Mouse (Mus musculus) brain, embryonic 14.5 days (tissue): Measurements from ENCODE around the gene Rnf220. TPM values are rescaled to one million over a fixed set of nuclear protein-coding genes. Genes with fewer than 3 reads are reported as not detected.

Source experiments
- DNase-seq: peaks from one replicate; pipeline ENCODE4 v3.0.0-alpha.2; 2011; ENCODE audit warnings: low read depth
- CTCF ChIP-seq: fragments of 200-500 bp; IDR thresholded peaks from 2 replicates; pipeline ENCODE4 v1.5.1; 2012; ENCODE audit warnings: inconsistent platforms, mild to moderate bottlenecking, moderate library complexity, borderline replicate concordance; ENCODE audit not compliant: insufficient read depth, insufficient read length; ENCODE audit errors: extremely low read depth
- POLR2A ChIP-seq: fragments of 200-500 bp; IDR thresholded peaks from 2 replicates; pipeline ENCODE4 v1.6.1; 2012; ENCODE audit warnings: mild to moderate bottlenecking, inconsistent platforms, borderline replicate concordance; ENCODE audit not compliant: poor library complexity, insufficient read depth, insufficient read length, severe bottlenecking; ENCODE audit errors: extremely low read depth
- polyA plus RNA-seq: library from polyadenylated mRNA; depleted of rRNA; stranded (reverse); fragments of >200 nt; gene quantifications from 2 replicates; pipeline ENCODE4 v1.2.3, GENCODE M21; 2012

Gene Rnf220
- polyA plus RNA-seq, 1 experiment: 183 TPM

DNA sequence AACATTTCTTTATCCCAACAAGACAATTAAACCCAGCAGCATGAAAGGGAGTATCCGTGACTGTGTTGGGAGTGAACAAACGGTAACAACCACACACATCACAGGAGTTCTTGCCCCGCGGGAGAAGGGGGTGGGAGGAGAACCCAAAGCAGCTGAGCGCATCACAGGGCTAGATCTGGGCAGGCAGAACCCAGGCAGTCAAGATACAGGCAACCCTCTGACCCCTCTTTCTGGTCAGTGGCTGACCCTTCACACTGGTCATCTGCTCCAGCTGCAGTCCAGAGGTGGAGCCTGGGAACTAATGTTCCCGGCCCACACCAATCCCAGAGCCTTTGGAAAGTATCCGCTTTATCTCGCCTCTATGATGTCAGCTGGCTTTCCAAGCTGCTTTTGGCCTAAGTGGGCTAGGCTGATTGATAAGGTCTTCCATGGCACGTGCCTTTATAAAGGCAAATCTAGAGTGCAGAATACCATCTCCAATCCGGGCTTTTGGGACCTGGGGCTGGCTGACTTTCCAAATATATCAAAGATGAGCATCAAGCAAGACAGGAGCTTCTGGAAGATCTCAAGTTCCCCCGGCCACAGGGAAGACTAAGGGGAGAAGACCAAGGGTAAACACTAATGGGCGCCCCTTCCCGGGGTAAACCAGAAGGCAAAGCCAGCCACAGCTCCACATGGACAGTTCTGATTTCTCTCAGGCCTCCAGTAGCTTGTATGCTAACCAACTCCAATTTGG is 11.6 kb downstream of the Rnf220 start:
- TF ChIP-seq POLR2A (no peak), CTCF (no peak)
- DNase-seq: no peak

DNA sequence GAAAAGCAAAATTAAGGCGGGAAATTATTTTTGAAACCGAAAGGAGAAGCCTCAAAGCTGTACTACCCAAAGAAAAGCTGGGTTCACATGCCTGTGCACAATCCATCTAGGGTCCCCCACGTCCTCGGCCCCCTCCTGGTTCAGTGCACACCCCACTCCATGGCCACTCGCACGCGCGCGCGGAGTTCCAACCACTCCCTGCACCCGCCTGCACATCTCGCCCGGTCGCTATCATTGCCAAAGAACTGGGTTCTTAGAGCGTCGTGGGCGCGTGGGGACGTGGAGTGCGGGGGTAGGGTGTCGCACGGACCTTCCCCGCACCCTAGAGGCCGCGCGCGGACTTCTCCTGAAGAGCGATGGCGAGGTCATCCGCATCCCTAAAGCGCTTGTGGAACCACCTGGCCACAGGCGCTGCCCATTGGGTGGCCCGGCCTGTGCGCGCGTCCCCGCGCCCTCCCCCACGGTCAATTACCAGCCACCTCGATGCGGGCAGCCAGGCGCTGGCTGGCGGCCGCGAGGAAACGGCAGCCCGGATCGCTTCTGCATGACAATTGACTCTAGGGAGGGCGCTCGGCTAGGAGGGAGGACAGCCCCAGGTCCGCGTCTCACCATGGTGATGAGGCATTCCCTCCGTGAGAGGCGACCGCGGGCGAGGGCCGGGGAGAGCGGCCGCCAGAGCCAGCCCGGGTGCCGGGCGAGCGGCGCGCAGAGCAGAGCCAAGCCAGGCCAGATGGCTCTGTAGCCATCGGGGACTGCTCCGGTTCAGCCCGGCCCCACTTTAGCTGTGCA is 12.4 kb downstream of the Rnf220 start:
- peak; percentile 89 for DNase-seq
- TF ChIP-seq POLR2A (no peak), CTCF (no peak)

DNA sequence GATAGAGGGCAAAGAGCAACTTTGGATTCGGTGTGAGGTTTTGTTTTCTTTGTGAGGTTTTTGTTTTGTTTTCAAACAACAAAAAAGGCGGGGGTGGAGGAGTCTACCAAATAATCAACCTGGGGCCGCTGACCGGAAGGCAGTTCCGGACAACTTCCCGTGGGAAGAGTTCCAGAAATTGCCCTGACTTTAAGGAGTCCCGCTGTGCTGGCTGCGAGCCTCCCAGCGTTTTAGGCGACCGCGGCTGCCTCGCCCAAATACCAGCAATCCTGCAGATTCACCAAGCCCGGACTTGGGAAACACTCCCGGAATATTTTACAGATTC is 13.0 kb downstream of the Rnf220 start:
- DNase-seq: peak; percentile 55

DNA sequence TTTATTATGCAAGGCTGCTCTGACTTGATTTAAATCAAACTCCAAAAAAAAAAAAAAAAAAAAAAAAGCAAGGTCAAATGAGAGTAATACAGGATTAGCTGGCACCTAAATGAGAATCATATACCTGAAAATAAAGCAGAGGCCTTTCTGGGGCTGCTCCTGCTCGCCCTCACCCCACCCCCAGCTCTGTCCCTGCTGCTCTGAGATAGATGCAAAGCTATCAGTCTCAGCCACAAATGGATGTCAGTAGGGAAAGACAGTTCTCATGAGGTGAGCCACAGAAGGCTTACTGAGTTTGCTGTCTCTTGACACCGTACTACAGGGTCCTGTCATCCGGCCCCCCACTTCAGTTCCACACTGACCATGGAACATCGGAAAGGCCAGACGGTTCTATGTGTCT is 14.7 kb downstream of the Rnf220 start:
- TF ChIP-seq POLR2A (no peak), CTCF (no peak)
- no peak for DNase-seq

More for the DNA sequence above, 13.0 kb downstream of the Rnf220 start:
- no peak for TF ChIP-seq POLR2A
- no peak for TF ChIP-seq CTCF

DNA sequence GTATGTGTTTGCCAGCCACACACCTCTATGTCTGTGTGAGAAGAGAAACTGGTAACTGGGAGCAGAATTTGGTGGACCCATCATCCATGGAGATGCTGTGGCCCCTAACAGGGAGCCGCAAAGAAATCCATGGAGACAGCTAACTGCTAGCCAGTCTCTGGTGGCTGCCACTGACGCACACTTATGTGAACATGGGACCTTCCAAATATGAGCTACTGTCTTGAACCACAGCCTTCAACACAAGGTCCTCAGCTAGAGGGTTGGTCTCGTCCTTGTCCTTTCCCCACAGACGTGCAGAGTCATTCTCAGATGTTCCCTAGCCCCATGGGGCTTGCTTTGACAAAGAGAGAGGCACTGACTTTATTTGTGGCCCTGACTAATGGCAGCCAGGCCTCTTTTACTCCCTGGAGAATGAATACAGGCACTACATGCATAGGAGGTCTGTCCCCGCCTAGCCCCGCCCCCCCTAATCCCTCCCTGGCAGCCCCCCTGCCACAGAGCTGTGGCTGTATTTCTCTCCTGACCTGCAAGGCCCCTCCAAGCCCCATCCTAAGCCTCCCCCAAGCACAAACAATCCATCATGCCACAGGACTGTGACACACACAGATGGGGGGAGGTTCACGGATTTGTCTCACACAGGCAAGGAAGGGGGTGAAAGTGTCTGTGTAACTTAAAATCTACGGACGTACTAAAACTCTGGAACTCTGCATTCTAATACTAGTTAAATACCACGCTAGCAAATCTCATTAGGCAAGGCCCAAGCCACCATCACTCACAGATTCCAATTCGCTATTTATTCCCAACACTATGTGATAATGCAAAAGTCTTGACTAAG is 16.0 kb downstream of the Rnf220 start:
- no peak for TF ChIP-seq CTCF
- no peak for TF ChIP-seq POLR2A
- DNase-seq: no peak

DNA sequence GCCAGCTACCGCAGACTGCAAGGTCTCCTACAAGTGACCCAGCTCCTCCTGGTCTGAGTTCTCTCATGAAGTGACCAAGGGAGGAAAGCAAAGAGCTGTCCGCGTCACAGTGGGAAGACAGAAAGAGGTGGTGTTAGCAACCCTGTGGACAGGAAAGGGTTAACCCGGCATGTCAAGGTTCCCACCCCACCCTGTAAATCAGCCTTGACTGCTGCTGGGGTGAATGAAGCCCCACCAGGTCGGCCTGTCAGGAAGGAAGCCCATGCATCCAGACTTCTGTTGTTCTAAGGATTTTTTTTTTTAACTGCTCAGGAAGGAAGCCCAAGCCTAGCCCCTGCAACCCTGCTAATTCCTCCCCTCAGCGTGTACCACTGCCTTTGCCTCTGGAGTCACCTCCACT is 16.9 kb downstream of the Rnf220 start:
- TF ChIP-seq POLR2A (no peak), CTCF (no peak)
- no peak for DNase-seq

DNA sequence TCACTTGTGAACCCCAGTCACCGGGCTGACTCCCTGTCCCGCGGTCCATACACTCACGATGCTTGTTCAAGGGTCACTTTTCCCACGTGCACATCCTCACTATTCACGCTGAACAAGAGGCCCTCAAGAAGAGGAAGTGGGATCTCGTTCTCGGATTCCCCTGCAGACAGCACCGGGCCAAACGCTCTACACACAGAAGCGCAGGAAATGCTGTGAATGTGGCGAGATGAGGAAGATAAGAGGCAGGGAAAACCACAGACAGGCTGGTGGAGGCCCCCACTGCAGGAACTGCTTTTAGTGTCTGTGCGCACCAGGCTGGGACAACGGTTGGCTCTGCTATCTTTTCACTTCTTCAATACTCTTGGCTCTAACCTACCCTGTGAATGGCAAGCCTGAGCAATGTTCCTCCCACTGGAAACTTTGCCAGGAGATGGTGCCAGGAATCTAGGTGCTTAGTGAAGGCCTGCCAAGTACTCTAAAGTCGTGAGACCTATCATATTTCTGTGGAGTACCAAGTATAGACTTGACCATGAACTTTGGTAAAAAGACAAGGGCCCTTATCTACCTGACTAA is 18.7 kb downstream of the Rnf220 start:
- DNase-seq: peak; percentile 73

DNA sequence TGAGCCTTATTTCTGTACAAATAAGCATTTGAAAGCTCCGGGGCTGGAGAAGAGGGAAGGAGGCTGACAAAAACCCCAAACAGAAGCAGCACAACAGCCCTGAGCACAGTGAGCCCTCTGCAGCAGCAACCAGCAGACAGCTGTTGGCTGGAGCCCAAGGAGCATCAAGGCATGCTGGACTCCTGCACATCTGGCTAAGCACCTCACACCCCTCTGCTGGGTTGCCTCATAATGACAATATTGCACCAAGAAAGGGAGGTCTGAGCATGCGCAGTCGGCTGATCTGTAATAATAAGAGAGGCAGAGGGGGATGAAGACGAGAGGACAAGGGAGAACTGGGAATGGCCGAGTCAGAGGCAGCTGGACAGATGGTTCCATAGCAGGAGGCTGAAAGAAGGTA is 19.5 kb downstream of the Rnf220 start:
- DNase-seq: no peak
- TF ChIP-seq POLR2A: no peak
- no peak for TF ChIP-seq CTCF

More for the DNA sequence above, 18.7 kb downstream of the Rnf220 start:
- TF ChIP-seq CTCF (no peak), POLR2A (no peak)

DNA sequence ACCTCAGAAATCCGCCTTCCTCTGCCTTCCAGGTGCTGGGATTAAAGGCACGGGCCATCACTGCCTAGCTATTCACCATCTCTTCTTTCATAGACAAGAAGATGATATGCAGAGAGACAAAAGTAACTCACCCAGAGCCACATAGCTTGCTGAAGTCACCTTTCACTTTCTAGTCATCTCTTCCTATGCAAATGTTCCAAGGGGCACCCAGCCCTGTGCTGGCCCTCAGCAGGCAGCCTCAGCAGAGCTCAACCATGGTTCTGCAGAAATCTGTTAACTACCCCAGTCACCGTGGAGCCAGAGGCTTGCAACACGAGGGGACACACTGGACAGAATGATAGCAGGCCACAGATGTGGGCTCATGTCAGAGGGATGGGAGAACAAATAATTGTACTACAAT is 20.1 kb downstream of the Rnf220 start:
- TF ChIP-seq POLR2A: no peak
- TF ChIP-seq CTCF: no peak
- DNase-seq: no peak

DNA sequence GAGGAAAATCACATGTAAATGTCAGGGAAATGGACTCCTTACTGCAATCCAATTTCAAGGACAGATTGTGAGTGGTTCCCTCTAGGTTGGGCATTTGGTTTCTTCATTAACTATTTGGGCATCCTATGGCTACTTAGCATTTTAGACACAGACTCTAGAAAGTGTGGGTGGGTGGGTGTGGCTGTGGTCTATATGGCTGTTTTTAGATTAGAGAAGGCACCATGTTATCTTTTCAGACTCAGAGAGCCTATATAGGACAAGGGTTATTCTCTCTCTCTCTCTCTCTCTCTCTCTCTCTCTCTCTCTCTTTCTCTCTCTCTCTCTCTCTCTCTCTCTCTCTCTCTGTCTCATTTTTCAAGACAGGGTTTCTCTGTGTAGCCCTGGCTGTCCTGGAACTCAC is 20.5 kb downstream of the Rnf220 start:
- TF ChIP-seq POLR2A (no peak), CTCF (no peak)
- no peak for DNase-seq

DNA sequence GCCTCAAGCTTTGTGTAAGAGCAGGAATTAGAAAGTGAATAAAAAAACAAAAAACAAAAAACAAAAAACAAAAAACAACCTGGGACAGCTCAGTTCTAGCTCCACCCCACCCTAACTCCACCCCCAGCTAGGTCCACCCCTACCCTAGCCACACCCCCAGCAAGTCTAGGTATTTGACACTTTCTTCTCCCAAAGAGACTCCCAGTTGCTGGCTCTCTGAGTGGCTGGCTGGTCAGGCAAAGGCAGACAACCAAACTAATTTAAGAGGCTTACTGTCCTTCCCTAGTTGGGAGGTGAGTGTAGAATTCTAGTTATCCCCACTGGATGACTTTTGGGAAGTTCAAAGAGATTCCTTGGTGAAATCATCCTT is 22.9 kb downstream of the Rnf220 start:
- no peak for TF ChIP-seq CTCF
- TF ChIP-seq POLR2A: no peak
- DNase-seq: no peak

DNA sequence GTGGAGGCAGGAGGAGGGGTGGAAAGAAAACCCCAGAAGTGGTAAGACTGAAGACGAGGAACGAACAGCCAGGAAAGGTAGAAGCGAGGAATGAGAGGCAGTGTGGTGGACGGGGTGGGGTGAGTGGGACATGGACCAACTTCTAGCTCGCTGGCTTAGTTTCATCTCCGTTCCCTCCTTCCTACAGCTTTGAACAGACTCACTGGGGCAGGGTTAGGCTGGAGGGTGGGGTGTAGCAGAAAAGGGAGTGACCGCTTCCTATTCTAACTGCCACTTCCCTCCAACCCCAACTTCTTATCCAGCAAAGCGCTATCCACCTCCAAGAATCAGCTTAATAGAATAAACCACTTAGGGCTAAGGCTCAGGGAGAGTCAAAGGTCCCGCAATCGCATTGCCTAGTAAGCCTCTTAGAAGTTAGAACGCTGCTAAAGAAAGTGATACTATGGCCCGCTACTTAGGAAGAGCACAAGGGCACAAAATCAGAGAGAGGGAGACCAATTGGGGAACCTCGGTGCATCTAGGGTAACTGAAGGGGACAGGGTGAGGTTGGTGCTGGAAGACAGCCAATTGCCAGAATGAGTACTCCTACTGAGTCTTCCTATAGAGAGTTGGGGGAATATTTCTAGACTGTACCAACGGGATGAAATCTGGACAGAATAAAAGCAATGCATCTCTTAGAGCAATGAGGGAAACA is 23.4 kb downstream of the Rnf220 start:
- TF ChIP-seq POLR2A (no peak), CTCF (no peak)

DNA sequence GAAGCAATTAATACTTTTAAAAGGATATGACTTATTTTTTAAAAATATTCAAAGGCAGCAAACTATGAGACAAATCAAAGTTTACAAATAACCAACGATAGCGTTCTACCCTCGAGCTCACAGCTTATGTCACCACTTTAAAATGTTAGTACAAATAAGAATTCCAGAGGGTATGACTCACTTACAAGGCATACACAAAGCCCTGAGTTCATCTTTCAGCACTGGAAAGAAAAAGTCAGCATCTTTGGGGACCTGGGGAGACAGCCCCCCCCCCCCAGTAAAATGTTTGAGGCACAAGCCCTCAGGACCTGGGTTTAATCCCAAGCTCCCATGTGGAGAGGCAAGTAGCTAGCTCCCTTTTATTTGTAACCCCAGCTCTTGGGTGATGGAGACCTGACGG is 27.4 kb downstream of the Rnf220 start:
- TF ChIP-seq CTCF (no peak), POLR2A (no peak)
- no peak for DNase-seq

More for the DNA sequence above, 23.4 kb downstream of the Rnf220 start:
- DNase-seq: no peak

DNA sequence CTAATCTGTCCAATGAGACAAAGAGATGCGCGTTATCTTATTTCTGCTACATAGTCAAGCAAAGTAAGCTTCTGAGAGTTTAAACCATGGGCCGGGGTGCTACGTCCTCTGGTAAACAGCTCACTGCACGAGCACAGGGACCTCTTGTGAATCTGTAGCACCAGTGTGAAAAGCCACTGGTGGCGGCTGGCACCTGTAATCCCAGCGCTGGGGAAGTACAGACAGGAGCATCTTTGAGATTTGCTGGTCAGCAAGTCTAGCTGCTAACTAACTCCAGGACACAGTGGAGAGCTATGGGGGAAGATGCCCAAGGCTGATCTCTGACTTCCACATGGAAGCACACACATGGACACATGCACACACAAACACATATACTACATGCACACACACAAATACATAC is 28.9 kb downstream of the Rnf220 start:
- TF ChIP-seq CTCF (no peak), POLR2A (no peak)
- no peak for DNase-seq
